Comparison of ENCODE assay signal across 15 mouse cellular contexts in genomic region chr10:125673637-125674036, GRCm38 (mm10).
DNase-seq lines count a peak whose midpoint lies in the region; ATAC-seq and TF ChIP-seq lines count a peak whose summit lies in the region.
"Had no signal": no experiment of that assay in that cellular context is flagged by ENCODE, and none has a peak within 500 bp of the region (broad histone marks: within the 10 kb centered on the region; RNA-seq: fewer than 3 reads in every experiment).

No protein-coding gene starts in this region.

- no peaks in the 10 kb centered on the region for H3K9me3 ChIP-seq in hindbrain, embryonic 11.5 days (ENCODE audit: control insufficient read depth, low read length)
- 0 out of 2 replicates have a peak, but pooled peaks cover 4% of the 10 kb centered on the region for H3K9me3 ChIP-seq in hindbrain, embryonic 12.5 days (replicated peaks)
- no peaks in the 10 kb centered on the region for H3K9me3 ChIP-seq in midbrain, embryonic 11.5 days (ENCODE audit: control insufficient read depth, low read length)
- H3K9me3 ChIP-seq in midbrain, embryonic 10.5 days (replicated peaks) = no peaks in the 10 kb centered on the region
- no peaks in the 10 kb centered on the region for H3K9me3 ChIP-seq in stomach, postnatal 0 days (ENCODE audit: control insufficient read depth, low read length)
- H3K9me3 ChIP-seq: hindbrain, embryonic 15.5 days had no signal

- H3K4me3 ChIP-seq in hindbrain, embryonic 11.5 days (ENCODE audit: low read depth, low read length) = no peak overlapping the region
- H3K4me3 ChIP-seq in hindbrain, embryonic 12.5 days = no peak overlapping the region
- H3K4me3 ChIP-seq in midbrain, embryonic 11.5 days (ENCODE audit: low read depth, low read length) = no peak overlapping the region
- H3K4me3 ChIP-seq in midbrain, embryonic 10.5 days = no peak overlapping the region
- H3K4me3 ChIP-seq in stomach, postnatal 0 days (ENCODE audit: low read depth, low read length) = no peak overlapping the region
- H3K4me3 ChIP-seq: hindbrain, embryonic 15.5 days; neural tube, embryonic 13.5 days had no signal

- peak; percentile 15 for DNase-seq in hindbrain, embryonic 11.5 days (ENCODE audit: low spot score)
- DNase-seq in midbrain, embryonic 11.5 days (ENCODE audit: low spot score, missing footprints) = no peak
- no peak for DNase-seq in midbrain, embryonic 10.5 days (ENCODE audit: low spot score)
- DNase-seq in hindlimb bud, embryonic 11.5 days (ENCODE audit: extremely low spot score, low read depth, low spot score) = peak; percentile 24
- peak; percentile 14 for DNase-seq in stomach, postnatal 0 days (ENCODE audit: low spot score)
- no peak for DNase-seq in ovary, postnatal 14 days (ENCODE audit: low spot score)
- DNase-seq: adrenal gland, postnatal 25 days; cerebellum, adult 2 months; gastrocnemius, postnatal 25 days; kidney, postnatal 14 days; lung, adult 18-20 months had no signal

- ATAC-seq in hindbrain, embryonic 11.5 days (ENCODE audit: low FRiP score) = peak; percentile 54
- ATAC-seq in hindbrain, embryonic 12.5 days (ENCODE audit: low FRiP score) = no peak
- 0 out of 2 replicates have a peak, but pooled peaks have one; percentile 38 for ATAC-seq in midbrain, embryonic 11.5 days (ENCODE audit: low FRiP score)
- ATAC-seq in stomach, postnatal 0 days (ENCODE audit: low FRiP score, low TSS enrichment) = no peak
- no peak for ATAC-seq in erythroblast, adult 5-6 weeks (replicated peaks; ENCODE audit: low FRiP score, poor library complexity, severe bottlenecking)

- no peak overlapping the region for H3K4me2 ChIP-seq in hindbrain, embryonic 11.5 days (replicated peaks; ENCODE audit: low read depth, low read length)
- H3K4me2 ChIP-seq in hindbrain, embryonic 12.5 days (replicated peaks) = no peak overlapping the region
- H3K4me2 ChIP-seq in midbrain, embryonic 11.5 days = no peak overlapping the region
- H3K4me2 ChIP-seq in stomach, postnatal 0 days (replicated peaks; ENCODE audit: low read depth) = no peak overlapping the region
- H3K4me2 ChIP-seq: hindbrain, embryonic 15.5 days; neural tube, embryonic 13.5 days had no signal

- H3K36me3 ChIP-seq in hindbrain, embryonic 11.5 days (ENCODE audit: control insufficient read depth, insufficient read depth, low read length) = no peaks in the 10 kb centered on the region
- H3K36me3 ChIP-seq in hindbrain, embryonic 12.5 days = no peaks in the 10 kb centered on the region
- H3K36me3 ChIP-seq in midbrain, embryonic 11.5 days (ENCODE audit: control insufficient read depth, insufficient read depth, low read length) = no peaks in the 10 kb centered on the region
- no peaks in the 10 kb centered on the region for H3K36me3 ChIP-seq in midbrain, embryonic 10.5 days
- H3K36me3 ChIP-seq in stomach, postnatal 0 days (ENCODE audit: control insufficient read depth, insufficient read depth, low read length) = no peaks in the 10 kb centered on the region
- H3K36me3 ChIP-seq: hindbrain, embryonic 15.5 days; neural tube, embryonic 13.5 days had no signal

- H3K9ac ChIP-seq in hindbrain, embryonic 11.5 days (ENCODE audit: low read depth, low read length) = no peak overlapping the region
- no peak overlapping the region for H3K9ac ChIP-seq in hindbrain, embryonic 12.5 days
- no peak overlapping the region for H3K9ac ChIP-seq in midbrain, embryonic 11.5 days (ENCODE audit: low read length)
- H3K9ac ChIP-seq in stomach, postnatal 0 days (ENCODE audit: low read length) = no peak overlapping the region
- H3K9ac ChIP-seq: hindbrain, embryonic 15.5 days; neural tube, embryonic 13.5 days had no signal

- no peaks in the 10 kb centered on the region for H3K27me3 ChIP-seq in hindbrain, embryonic 11.5 days (ENCODE audit: control insufficient read depth, insufficient read depth, low read length)
- H3K27me3 ChIP-seq in hindbrain, embryonic 12.5 days = no peaks in the 10 kb centered on the region
- no peaks in the 10 kb centered on the region for H3K27me3 ChIP-seq in midbrain, embryonic 11.5 days (ENCODE audit: control insufficient read depth, insufficient read depth, low read length)
- no peaks in the 10 kb centered on the region for H3K27me3 ChIP-seq in midbrain, embryonic 10.5 days (ENCODE audit: low read depth, poor library complexity, severe bottlenecking)
- H3K27me3 ChIP-seq in stomach, postnatal 0 days (ENCODE audit: control insufficient read depth, insufficient read depth, low read length) = no peaks in the 10 kb centered on the region
- H3K27me3 ChIP-seq: hindbrain, embryonic 15.5 days; neural tube, embryonic 13.5 days had no signal

- no peak for TF ChIP-seq EP300 in stomach, postnatal 0 days (optimal IDR thresholded peaks at IDR 0.05)

- 55% methylated on average over 11 of the region's 11 CpGs for WGBS in hindbrain, embryonic 11.5 days
- 46% methylated on average over 11 of the region's 11 CpGs for WGBS in hindbrain, embryonic 12.5 days
- 71% methylated on average over 11 of the region's 11 CpGs for WGBS in midbrain, embryonic 11.5 days
- WGBS in midbrain, embryonic 10.5 days = 77% methylated on average over 11 of the region's 11 CpGs
- 25% methylated on average over 11 of the region's 11 CpGs for WGBS in stomach, postnatal 0 days

- no peak for TF ChIP-seq CTCF in stomach, postnatal 0 days (IDR thresholded peaks at IDR 0.05; ENCODE audit: low read depth)

- H3K4me1 ChIP-seq in hindbrain, embryonic 11.5 days (replicated peaks; ENCODE audit: control insufficient read depth, insufficient read depth, low read length) = no peaks in the 10 kb centered on the region
- no peaks in the 10 kb centered on the region for H3K4me1 ChIP-seq in hindbrain, embryonic 12.5 days
- no peaks in the 10 kb centered on the region for H3K4me1 ChIP-seq in midbrain, embryonic 11.5 days (ENCODE audit: control insufficient read depth, insufficient read depth, low read length)
- H3K4me1 ChIP-seq in midbrain, embryonic 10.5 days = no peaks in the 10 kb centered on the region
- H3K4me1 ChIP-seq in stomach, postnatal 0 days (replicated peaks; ENCODE audit: control insufficient read depth, insufficient read depth) = no peaks in the 10 kb centered on the region
- H3K4me1 ChIP-seq: neural tube, embryonic 13.5 days had no signal

- H3K27ac ChIP-seq in hindbrain, embryonic 11.5 days (ENCODE audit: low read depth, low read length) = no peak overlapping the region
- H3K27ac ChIP-seq in hindbrain, embryonic 12.5 days = no peak overlapping the region
- H3K27ac ChIP-seq in midbrain, embryonic 11.5 days (ENCODE audit: low read depth, low read length) = no peak overlapping the region
- H3K27ac ChIP-seq in midbrain, embryonic 10.5 days (replicated peaks) = no peak overlapping the region
- no peak overlapping the region for H3K27ac ChIP-seq in stomach, postnatal 0 days (replicated peaks)
- H3K27ac ChIP-seq: hindbrain, embryonic 15.5 days; neural tube, embryonic 13.5 days had no signal

Comparison
In these comparisons a context has a peak if more than half of its experiments do, and no peak if none do; other contexts are left out.
1. ATAC-seq: peak in hindbrain, embryonic 11.5 days (single experiment) and midbrain, embryonic 11.5 days (single experiment); none in hindbrain, embryonic 12.5 days (single experiment), stomach, postnatal 0 days (single experiment) and erythroblast, adult 5-6 weeks (single experiment).
2. DNase-seq: peak in hindbrain, embryonic 11.5 days (single experiment), hindlimb bud, embryonic 11.5 days (single experiment) and stomach, postnatal 0 days (single experiment); none in midbrain, embryonic 11.5 days (single experiment), midbrain, embryonic 10.5 days (single experiment) and ovary, postnatal 14 days (single experiment).